ENCODE assay signal across 8 mouse cellular contexts in genomic region chr3:115596523-115596922, GRCm38 (mm10).
DNase-seq lines count a peak whose midpoint lies in the region; ATAC-seq lines count a peak whose summit lies in the region.

No protein-coding gene starts in this region.

- no peaks in the 10 kb centered on the region for H3K27me3 ChIP-seq in kidney, embryonic 14.5 days (ENCODE audit: control insufficient read depth, insufficient read depth, low read length)
- no peaks in the 10 kb centered on the region for H3K27me3 ChIP-seq in liver, embryonic 13.5 days

- no peak overlapping the region for H3K27ac ChIP-seq in kidney, embryonic 14.5 days (ENCODE audit: low read depth, low read length)
- no peak overlapping the region for H3K27ac ChIP-seq in liver, embryonic 13.5 days

- no peak overlapping the region for H3K4me3 ChIP-seq in kidney, embryonic 14.5 days (ENCODE audit: low read length)
- H3K4me3 ChIP-seq in liver, embryonic 13.5 days (replicated peaks), result no peak overlapping the region

- H3K9ac ChIP-seq in kidney, embryonic 14.5 days (ENCODE audit: low read depth, low read length), result no peak overlapping the region
- H3K9ac ChIP-seq in liver, embryonic 13.5 days, result no peak overlapping the region

- WGBS in kidney, embryonic 14.5 days, result 38% methylated on average over 6 of the region's 6 CpGs
- WGBS in liver, embryonic 13.5 days (ENCODE audit: insufficient replicate concordance), result 10% methylated on average over 6 of the region's 6 CpGs

- no peaks in the 10 kb centered on the region for H3K4me1 ChIP-seq in kidney, embryonic 14.5 days (ENCODE audit: control insufficient read depth, insufficient read depth, low read length)
- no peaks in the 10 kb centered on the region for H3K4me1 ChIP-seq in liver, embryonic 13.5 days (replicated peaks)

- H3K36me3 ChIP-seq in kidney, embryonic 14.5 days (ENCODE audit: control insufficient read depth, insufficient read depth, low read length), result no peaks in the 10 kb centered on the region
- H3K36me3 ChIP-seq in liver, embryonic 13.5 days, result no peaks in the 10 kb centered on the region

- no peak overlapping the region for H3K4me2 ChIP-seq in kidney, embryonic 14.5 days (replicated peaks; ENCODE audit: low read depth, low read length)
- H3K4me2 ChIP-seq in liver, embryonic 13.5 days, result no peak overlapping the region

- DNase-seq in B cell, adult 2 months, result peak; percentile 90 to 91
- DNase-seq in T-cell, adult 2 months (ENCODE audit: low spot score), result peak; percentile 79
- DNase-seq in cerebellum, postnatal 25 days, result peak; percentile 53 to 73
- DNase-seq in heart, adult 11 months, result peak; percentile 93
- DNase-seq in liver, embryonic 13.5 days, result peak; percentile 52
- DNase-seq in ovary, postnatal 10 days (ENCODE audit: low spot score), result peak; percentile 20
- DNase-seq in thymus, postnatal 4 days, result peak; percentile 91

- ATAC-seq in kidney, embryonic 14.5 days (ENCODE audit: low FRiP score, low TSS enrichment), result 0 out of 2 replicates have a peak, but pooled peaks have one; percentile 4
- ATAC-seq in liver, embryonic 13.5 days (ENCODE audit: low read depth), result peak; percentile 70; the same call in 1 of the 2 replicates

- H3K9me3 ChIP-seq in kidney, embryonic 14.5 days (ENCODE audit: control insufficient read depth, low read length), result no peaks in the 10 kb centered on the region
- no peaks in the 10 kb centered on the region for H3K9me3 ChIP-seq in liver, embryonic 13.5 days (replicated peaks)

Comparison
In these comparisons a context has a peak if more than half of its experiments do, and no peak if none do; other contexts are left out.
1. DNase-seq: peak in every context shown above with its lines; median percentile 93 in heart, adult 11 months; 91 in thymus, postnatal 4 days; 90 in B cell, adult 2 months; 79 in T-cell, adult 2 months; 63 in cerebellum, postnatal 25 days; 52 in liver, embryonic 13.5 days; 20 in ovary, postnatal 10 days.